Mouse (Mus musculus) c-Kit-positive CD71-negative TER-119-negative erythroid progenitor cells, embryonic 14.5 days (primary cell): Measurements from ENCODE around the gene Ank3.
A peak's percentile ranks its signal among the peaks of the same experiment; 100 is the strongest.

Experiments used
- DNase-seq: peaks from one replicate; pipeline ENCODE4 v3.0.0-alpha.2; 2013; ENCODE audit warnings: low read depth

Gene Ank3

DNA sequence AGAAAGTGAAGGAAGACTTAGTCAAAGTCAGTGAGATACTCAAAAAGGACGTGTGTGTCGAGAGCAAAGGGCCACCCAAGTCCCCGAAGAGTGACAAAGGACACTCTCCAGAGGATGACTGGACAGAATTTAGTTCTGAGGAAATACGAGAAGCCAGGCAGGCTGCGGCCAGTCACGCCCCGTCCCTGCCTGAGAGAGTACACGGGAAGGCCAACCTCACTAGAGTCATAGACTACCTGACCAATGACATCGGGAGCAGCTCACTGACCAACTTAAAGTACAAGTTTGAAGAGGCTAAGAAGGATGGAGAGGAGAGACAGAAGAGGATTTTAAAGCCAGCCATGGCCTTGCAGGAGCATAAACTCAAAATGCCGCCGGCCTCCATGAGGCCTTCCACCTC lies 588.9 kb downstream of the Ank3 start:
- no peak for DNase-seq

DNA sequence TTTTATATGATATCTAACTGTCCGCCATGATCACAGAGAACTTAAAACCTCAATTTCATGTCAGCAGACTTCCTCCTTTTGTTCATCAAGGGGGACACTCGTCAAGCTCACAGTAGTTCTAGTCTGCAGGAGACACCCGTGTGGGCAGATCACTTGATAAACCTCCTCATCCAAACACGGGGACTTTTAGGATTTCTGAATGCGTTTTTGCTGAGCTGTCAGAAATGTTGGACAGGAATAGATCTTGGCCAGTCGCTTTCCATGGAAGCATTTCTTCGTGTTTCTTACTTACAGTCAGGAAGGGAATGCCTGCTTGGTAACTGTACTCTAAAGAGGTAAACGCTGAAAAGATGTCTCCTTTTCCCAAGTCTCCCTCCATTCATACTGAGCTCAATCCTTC lies 598.5 kb downstream of the Ank3 start:
- no peak for DNase-seq

DNA sequence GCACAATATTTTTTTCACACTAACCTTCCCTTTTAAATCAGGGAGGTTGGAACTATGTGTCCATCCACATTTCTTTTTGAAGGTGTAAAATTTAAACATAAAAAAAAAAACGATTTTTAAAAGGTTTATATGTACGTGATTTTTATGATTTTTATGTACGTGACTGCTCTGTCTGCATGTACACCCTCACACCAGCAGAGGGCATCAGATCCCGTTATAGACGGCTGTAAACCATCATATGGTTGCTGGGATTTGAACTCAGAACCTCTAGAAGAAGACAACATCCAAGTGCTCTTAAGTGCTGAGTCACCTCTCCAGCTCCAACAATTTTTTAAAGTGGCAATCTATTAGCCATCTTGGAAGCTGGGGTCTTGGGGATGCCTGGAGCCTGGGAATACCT lies 605.5 kb downstream of the Ank3 start:
- DNase-seq: no peak

DNA sequence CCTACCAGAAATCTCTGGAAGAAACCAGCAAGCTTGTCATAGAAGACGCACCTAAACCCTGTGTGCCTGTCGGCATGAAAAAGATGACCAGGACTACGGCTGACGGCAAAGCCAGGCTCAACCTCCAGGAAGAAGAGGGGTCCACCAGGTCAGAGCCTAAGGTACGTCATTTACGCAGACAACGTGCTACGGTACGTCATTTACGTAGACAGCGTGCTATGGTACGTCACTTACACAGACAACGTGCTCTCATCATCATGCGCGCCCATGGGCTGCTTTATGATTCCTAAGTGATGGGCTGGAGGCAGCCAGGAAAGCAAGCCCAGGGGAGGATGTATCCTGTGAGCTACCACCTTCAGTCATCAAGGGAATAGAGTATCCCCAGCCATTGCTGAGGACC lies 606.3 kb downstream of the Ank3 start:
- no peak for DNase-seq

DNA sequence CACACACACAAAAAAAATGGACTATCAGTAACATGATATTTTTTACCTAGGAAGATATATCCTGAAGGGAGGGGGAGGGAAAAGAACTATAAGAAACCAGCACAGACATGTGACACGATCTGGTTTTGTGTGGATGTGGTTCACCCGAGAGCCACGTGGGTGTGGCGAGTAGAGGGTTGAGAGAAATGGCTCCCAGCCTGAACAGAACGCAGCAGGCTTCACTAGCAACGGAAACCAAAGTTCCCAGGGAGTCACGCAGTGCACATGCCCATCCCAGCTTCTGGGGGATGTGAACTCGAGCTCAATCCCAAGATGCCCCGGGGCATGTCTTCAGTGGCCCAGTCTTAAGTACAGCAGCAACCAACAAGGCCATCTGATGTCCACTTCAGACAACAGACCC lies 607.8 kb downstream of the Ank3 start:
- DNase-seq: no peak

DNA sequence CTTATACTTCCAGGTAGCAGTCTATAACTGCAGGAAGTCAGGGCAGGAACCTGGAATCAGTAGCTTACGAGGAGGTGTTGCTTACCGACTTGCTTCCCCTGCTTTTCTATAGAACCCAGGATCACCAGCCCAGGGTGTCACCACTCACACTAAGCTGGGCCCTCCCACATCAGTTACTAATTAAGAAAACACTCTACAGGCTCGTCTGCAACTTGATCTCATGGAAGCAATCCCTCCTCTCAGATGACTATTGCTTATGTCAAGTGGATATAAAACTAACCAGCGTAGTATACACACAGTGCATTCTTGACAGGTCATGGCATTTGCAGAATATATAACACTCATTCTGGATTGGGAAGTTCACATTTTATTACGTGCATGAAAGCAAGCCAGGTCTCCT lies 613.2 kb downstream of the Ank3 start:
- DNase-seq: no peak

DNA sequence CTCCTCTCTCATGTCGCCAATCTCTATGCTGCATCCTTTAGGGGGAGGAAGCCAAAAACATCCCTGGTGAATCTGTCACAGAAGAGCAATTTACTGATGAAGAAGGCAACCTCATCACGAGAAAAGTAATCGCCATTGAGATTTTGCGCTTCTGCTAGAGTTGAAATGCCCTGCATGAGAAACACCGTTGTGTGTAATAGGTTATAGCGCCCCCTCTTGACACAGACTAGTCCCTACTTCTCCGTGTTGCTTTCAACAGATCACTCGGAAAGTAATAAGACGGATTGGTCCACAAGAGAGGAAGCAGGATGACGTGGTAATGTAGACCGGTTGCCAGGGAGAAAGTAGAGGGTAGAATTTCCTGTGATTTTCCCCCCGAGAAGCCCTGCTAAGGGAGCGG lies 615.4 kb downstream of the Ank3 start:
- no peak for DNase-seq

DNA sequence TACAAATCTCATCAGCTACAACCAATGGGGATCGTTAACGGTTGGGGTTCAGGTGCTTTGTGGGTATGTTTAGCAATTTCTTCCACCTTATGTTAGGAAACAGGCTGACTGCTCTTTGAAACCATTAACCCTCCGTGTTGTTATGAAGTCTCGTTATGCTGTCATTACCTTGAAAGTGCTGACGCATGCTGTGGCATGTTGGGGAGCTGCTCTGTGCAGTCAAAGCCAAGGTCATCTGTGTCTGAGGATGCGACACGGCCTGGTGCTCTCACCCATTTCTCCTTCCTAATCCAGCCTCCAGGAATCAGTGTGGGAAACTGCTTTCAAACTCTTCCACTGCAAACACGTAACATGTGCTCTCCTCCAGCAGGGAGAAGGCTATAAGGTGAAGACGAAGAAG lies 616.6 kb downstream of the Ank3 start:
- DNase-seq: no peak

DNA sequence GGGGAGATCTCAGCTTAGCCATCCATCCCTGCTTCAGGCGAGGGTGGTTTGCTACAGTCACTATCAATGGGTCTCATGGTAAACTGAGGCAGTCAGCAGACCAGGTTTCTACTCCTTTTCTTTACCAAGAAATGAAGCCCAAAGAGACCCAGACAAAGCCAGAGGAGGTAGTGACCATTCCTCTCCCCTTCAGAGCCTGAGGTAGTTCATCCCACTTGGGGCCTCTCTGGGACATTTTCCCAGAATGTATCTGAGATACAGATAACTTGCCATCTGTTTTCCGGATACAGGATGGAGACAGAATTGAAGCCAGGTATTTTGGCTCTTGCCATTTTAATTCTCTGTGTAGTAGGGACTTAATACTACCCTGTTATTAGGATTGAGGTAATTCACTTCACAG lies 620.1 kb downstream of the Ank3 start:
- no peak for DNase-seq

DNA sequence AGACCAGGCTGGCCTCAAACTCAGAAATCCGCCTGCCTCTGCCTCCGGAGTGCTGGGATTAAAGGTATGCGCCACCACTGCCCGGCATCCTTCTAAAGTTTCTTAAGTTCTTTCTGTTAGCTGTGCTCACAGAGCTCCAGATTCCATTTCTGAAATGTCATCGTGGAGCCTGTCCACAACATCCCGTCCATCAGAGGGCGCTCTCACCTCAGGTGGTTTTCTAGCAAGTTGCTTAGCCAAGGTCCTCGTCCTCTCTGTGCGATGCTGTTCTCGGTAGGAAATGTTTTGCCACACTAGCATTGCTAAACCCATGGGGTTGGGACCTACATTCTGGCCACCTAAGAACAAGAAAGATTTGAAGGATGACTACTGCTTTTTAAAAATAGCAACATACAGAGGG lies 623.1 kb downstream of the Ank3 start:
- peak; percentile 23 for DNase-seq

DNA sequence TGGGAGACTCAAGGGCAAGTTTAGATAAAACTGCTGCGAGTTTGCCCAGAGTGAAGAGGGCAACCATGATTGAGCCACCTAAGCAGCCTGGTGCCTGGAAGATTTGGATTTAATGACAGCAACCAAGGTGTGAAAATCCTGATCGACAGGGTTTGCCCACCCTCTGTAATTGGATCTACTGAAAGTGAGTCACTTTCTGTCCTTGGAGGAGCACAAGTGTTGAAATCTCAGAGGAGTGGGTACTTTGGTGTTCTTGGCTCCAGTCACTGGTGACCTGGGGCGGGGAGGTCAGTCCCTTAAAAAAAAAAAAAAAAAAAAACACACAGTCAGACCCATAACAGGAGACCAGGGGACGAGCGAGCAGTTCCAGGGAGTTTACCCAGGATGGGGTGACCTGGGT lies 624.0 kb downstream of the Ank3 start:
- DNase-seq: no peak

DNA sequence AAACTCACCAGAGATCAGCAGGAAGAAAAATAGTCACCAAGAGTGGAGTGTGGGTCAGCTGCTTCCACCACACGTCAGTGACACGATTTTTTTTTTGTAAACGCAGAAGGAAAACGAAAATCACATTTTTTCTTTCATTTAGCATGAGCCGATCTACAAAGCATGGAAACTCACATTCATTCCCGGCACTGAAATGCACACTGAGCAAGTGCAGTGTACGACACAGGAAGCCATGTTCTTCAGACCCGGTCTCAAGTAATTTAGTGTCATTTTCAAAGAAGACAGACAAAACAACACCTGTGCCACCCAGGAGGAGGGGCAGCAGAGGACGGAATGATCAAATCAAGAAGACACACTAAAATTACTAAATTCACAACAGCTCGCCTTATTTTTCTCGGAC lies 625.3 kb downstream of the Ank3 start:
- no peak for DNase-seq

DNA sequence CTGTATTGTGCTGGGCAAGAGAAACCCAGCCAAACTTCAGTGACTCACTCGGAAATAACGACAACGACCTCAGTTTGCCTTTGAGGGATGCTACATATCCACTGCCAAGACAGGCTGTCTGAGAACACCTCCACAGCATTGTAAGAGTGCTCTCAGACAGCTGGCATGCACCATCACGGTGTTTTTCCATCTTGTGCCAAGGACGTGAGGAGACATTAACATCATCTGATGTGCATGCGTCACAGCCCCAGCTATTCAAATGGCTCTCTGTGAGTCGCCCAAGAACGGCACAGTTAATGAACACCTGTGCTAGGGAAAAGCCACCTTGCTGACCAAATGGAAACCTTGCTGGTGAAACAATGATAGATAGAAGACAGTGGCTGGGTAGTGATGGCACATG lies 633.4 kb downstream of the Ank3 start:
- DNase-seq: no peak

DNA sequence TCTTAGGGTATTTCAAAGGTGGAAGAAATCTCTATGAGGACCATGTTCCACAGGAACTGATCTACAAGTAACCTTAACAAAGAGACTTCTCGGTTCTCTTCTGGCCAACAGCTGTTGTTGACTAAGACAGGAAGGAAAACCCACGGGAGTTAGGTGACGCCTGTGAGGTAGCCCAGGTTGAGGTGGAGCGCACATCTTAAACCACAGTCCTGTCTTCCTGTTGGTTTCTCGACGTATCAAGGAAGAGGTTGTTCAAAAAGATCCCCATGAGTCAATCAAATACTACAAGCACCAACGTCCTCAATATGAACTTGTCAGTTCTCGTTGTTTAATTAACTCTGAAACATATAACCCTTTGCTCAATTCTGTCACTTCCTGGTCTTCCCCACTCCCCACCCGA lies 634.4 kb downstream of the Ank3 start:
- no peak for DNase-seq

DNA sequence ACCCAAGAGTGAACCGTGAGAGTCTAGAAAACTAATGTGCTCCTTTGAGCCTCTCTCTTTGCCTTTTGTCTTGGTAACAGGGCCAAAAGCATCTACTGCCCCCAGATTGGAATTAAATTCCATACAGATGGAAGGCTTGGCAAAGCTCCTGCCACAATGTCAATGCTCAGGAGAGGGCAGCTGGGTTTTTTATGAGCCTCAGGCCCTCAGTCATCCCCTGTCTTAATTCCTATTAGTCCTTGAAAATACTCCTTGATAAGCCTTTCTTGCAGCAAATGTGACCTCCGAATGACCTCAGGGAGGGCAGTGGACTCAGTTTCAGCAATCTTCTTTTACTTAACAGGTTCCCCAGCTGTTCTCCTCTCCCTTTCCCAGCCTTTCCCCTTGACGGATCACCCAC lies 635.3 kb downstream of the Ank3 start:
- no peak for DNase-seq

DNA sequence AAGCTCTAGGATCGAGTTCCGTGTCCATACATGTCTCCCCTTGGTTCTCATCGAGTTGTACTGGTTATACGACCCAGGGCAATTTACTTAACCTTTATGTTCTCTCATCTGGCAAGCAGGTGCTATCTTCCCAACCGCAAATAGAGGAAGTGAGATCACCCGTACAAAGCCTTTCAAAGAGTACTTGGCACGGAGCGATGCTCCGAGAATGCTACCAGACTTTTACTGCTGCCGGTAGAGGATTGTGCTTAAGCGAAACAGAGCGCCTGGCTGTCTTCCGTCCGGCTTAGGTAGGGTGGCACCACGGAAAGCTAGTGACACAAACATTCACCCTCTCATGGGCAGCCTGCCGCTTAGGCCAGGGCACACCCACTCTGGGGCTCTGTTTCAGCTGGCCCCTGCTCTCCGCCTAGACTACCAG lies 641.3 kb downstream of the Ank3 start:
- DNase-seq: no peak

DNA sequence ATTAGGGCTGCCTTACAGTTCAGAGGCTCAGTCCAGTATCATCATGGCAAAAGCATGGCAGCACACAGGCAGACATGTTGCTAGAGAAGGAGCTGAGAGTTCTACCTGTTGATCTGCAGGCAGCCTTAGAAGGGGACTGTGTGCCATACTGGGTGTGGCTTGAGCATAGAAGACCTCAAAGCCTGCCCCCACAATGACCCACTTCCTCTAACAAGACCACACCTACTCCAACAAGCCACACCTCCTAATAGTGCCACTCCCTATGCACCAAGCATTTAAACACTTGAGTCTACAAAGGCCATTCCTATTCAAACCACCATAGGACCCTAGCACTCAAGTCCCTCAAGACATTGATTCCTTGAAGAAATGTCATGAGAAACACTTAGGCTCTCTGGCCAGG lies 643.0 kb downstream of the Ank3 start:
- DNase-seq: no peak

DNA sequence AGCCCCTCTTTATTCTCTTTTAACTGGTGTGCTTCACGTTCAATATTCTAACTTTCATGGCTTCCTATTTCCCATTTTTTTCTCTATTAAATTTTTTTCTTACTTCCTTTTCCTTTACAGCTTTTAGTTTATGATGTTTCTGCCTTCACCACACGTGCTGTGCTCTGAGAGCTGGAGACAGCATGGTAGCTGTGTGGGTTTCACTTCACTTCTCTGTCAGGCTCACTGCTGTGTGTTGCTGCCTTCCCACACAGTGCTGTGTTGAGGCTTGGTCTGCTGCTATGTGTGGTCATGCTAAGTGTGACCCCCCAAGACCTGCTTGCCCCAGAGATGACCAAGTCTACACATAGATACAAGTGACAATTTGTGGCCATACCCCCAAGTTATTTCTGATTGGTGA lies 647.1 kb downstream of the Ank3 start:
- DNase-seq: no peak

DNA sequence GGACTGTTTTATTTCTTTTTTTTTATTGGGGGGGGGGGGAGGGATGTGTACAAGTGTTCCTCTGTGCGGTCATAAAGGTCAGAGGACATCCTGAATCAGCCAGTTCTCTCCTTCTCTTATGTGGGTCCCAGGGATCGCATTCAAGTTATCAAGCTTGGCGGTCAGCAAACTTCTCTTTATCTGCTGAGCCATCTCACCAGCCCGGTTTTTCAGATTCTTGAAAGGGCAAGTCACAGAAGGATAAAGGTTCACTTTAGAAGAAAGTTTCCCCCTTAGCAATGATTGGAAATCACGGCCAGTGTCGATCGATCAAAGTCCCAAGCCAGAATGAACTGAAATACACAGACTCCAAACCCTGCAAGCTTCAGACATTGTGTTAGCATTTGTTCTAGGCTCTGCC lies 651.2 kb downstream of the Ank3 start:
- DNase-seq: no peak

DNA sequence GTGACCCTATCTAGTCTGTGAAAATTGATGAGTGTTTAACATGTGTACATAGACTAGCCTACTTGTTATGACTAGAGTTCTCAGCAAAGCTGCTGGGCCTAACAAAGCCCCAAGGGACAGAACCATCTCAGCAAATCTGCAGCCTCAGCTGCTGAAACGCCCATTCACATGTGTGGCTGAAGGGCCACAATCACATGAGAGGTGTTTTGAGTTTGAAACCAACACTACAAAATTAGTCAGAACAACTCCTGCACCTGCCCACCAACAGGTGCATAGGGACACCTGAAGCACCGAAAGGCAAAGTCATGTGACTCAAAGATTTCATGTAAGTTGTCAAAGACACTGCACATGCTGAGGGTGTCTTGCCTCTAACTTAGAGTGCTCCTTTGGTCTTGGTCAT lies 656.7 kb downstream of the Ank3 start:
- DNase-seq: no peak

DNA sequence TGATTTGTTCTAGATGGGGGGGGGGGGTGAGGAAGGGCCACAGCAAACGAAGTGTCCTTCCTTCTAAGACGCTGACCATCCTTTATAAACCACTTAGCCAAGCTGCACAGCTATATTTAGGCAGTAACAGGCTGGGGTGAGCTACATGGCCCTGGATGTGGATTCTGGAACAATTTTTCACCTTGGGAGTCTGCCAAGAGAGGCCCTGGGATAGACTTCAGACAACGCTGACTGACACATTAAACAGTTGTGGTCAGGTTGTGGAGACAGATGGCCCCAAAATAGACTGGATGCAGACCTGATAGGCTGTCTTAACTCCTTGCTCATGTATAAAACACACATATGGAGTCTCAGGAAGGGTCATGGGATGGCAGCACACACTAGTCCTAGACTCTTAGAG lies 658.5 kb downstream of the Ank3 start:
- no peak for DNase-seq

DNA sequence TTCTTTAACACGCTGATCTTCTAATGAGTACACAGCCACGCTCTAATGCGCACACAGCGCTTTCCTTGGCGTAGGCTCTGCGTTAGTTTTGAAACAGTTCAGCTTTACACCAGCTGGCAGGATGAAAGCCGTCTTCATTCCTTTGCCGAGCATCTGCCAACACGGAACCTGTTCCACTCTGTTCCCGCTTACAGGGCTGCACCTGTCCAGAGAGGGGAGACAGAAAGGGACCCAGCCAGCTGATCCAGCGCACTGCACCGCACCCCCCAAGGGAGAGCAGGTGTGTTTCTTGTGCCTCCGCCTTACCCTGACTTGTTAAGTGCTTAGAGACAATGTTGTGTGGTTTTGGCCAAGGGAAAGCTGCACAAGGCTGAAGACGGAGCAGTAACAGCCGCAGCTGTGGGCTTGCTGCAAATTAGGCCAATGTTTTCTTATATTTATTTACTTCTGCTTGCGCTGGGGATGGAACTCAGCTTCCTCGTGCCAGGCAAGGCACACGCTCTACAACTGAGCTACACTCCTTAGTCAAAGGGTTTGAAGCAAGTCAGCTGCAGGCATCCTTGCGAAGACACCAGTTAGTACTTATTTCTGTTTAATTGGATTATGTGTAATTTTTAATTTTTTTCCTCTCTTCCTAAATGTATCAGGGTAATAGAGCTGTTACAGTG lies 661.6 kb downstream of the Ank3 start:
- DNase-seq: no peak

DNA sequence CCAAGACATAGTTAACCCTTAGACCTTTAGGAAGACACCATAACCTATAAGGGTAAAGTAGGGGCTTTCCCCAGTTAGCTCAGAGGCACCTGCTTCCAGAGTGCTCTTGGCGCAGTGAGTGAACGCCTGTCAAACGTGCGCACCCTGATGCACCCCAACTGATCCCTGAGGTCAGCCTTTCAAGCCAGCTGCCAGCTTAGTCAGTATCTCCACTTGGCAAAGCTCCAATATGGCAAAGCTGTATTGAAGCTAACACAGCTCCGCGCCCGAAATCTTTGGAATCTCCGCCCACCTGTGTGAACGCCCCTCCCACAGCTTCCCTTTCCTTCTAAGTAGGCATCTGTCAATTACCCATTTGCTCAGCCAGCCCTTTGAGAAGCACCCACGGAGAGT lies 662.1 kb downstream of the Ank3 start:
- DNase-seq: no peak

DNA sequence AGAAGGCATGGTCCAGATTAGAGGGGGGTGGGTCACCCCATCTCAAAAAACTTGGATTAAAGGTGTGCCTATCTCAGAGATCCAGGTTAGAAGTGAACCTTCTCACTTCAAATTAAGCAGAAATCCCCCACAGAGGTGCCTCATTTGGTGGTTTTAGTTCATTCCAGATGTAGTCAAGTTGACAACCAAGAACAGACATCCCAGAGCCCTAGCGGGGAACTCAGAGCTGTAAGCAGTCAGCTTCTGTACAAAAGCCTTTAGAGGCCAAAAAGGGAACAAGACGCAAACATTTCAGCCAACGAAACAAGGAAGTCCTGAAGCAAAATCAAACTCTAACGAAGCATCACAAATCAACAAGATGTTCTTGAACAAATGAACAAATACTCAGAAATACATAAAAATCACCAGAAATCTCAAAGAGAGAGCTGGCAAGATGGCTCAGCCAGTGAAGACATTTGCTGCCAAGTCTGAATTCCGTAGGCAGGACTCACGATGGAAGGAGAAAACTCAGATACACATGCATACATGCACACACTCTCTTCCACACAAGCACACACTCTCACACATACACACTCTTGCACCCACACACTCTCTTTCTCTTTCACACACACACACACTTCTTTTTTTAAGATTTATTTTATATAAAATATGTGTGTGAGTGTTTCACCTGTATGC lies 665.4 kb downstream of the Ank3 start:
- DNase-seq: no peak
